Comparison of ENCODE assay signal across 8 mouse cellular contexts in the genomic region with DNA sequence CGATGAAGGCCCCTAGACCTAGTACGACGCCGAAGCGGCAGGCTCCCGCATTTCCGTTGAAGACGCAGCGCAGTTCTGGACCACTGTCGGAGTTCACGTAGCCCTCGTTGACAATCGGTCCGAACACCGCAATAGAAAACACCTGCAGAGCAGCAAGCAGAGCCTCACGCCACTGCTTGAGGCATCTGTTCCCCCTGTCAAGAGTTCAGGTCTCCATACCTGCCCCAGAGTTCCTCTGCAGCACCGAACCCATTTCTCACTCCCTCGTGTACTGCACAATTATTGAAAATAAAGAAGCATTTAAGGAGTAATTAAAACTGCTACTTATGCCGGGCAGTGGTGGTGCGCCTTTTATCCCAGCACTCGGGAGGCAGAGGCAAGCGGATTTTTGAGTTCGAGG. TPM values are rescaled to one million over a fixed set of nuclear protein-coding genes. Genes with fewer than 3 reads are reported as not detected.
DNase-seq lines count a peak whose midpoint lies in the region; ATAC-seq and TF ChIP-seq lines count a peak whose summit lies in the region.

No protein-coding gene starts in this region.

- peaks cover 1% of the 10 kb centered on the region; the same call in 1 of the 2 replicates for H3K36me3 ChIP-seq in embryonic facial prominence, embryonic 15.5 days
- 0 out of 2 replicates have a peak, but pooled peaks cover 4% of the 10 kb centered on the region for H3K36me3 ChIP-seq in intestine, embryonic 16.5 days (ENCODE audit: control insufficient read depth, insufficient read depth, low read length)
- peaks cover 7% of the 10 kb centered on the region for H3K36me3 ChIP-seq in neural tube, embryonic 15.5 days

- peak overlapping the region; percentile 56 for H3K4me2 ChIP-seq in embryonic facial prominence, embryonic 15.5 days (replicated peaks)
- H3K4me2 ChIP-seq in intestine, embryonic 16.5 days (ENCODE audit: low read depth, low read length): peak overlapping the region; percentile 51
- peak overlapping the region; percentile 64 for H3K4me2 ChIP-seq in neural tube, embryonic 15.5 days

- H3K27me3 ChIP-seq in embryonic facial prominence, embryonic 15.5 days: peaks cover 46% of the 10 kb centered on the region
- peaks cover 33% of the 10 kb centered on the region for H3K27me3 ChIP-seq in intestine, embryonic 16.5 days (replicated peaks; ENCODE audit: control insufficient read depth, insufficient read depth, low read length)
- H3K27me3 ChIP-seq in neural tube, embryonic 15.5 days (replicated peaks): peaks cover 19% of the 10 kb centered on the region

- DNase-seq in lung, adult 2 months: no peak
- DNase-seq in lung, postnatal 10 days: no peak
- DNase-seq in thymus, postnatal 25 days: no peak
- no peak for DNase-seq in adrenal gland, postnatal 10 days

- H3K4me1 ChIP-seq in lung, adult 2 months (ENCODE audit: control insufficient read depth, insufficient read depth, low read length): peaks cover 4% of the 10 kb centered on the region; the same call in 1 of the 2 replicates
- peaks cover 22% of the 10 kb centered on the region for H3K4me1 ChIP-seq in embryonic facial prominence, embryonic 15.5 days
- peaks cover 12% of the 10 kb centered on the region for H3K4me1 ChIP-seq in intestine, embryonic 16.5 days (ENCODE audit: control insufficient read depth, insufficient read depth, low read length)
- H3K4me1 ChIP-seq in neural tube, embryonic 15.5 days: peaks cover 48% of the 10 kb centered on the region

- H3K9ac ChIP-seq in embryonic facial prominence, embryonic 15.5 days: 0 out of 2 replicates have a peak overlapping the region, but pooled peaks have one; percentile 23
- peak overlapping the region; percentile 56 for H3K9ac ChIP-seq in intestine, embryonic 16.5 days (ENCODE audit: low read depth, low read length)
- H3K9ac ChIP-seq in neural tube, embryonic 15.5 days (replicated peaks): peak overlapping the region; percentile 35

- no peak overlapping the region for H3K27ac ChIP-seq in embryonic facial prominence, embryonic 15.5 days (replicated peaks)
- no peak overlapping the region for H3K27ac ChIP-seq in intestine, embryonic 16.5 days (ENCODE audit: low read length)
- no peak overlapping the region for H3K27ac ChIP-seq in neural tube, embryonic 15.5 days (replicated peaks)

- peak overlapping the region; percentile 31 for H3K4me3 ChIP-seq in lung, adult 2 months (replicated peaks; ENCODE audit: extremely low read depth, low read depth, low read length)
- peak overlapping the region; percentile 29 for H3K4me3 ChIP-seq in embryonic facial prominence, embryonic 15.5 days (replicated peaks)
- peak overlapping the region; percentile 37 for H3K4me3 ChIP-seq in intestine, embryonic 16.5 days (ENCODE audit: low read length)
- peak overlapping the region; percentile 70 for H3K4me3 ChIP-seq in neural tube, embryonic 15.5 days (replicated peaks)

- no peaks in the 10 kb centered on the region for H3K9me3 ChIP-seq in embryonic facial prominence, embryonic 15.5 days (replicated peaks)
- no peaks in the 10 kb centered on the region for H3K9me3 ChIP-seq in intestine, embryonic 16.5 days (ENCODE audit: control insufficient read depth, low read length)
- H3K9me3 ChIP-seq in neural tube, embryonic 15.5 days (replicated peaks): no peaks in the 10 kb centered on the region

- ATAC-seq in embryonic facial prominence, embryonic 15.5 days (ENCODE audit: insufficient number of reproducible peaks, low FRiP score, low TSS enrichment, low read depth): no peak
- peak; percentile 41 for ATAC-seq in intestine, embryonic 16.5 days
- no peak for ATAC-seq in neural tube, embryonic 15.5 days (ENCODE audit: low FRiP score)
- ATAC-seq in activated CD4-positive, CD25-positive, alpha-beta regulatory T cell, adult 4 months: no peak

- no peak for TF ChIP-seq POLR2A in lung, adult 2 months (IDR thresholded peaks at IDR 0.05; ENCODE audit: borderline replicate concordance, extremely low read depth, low read depth, low read length)

- no peak for TF ChIP-seq CTCF in lung, adult 2 months (IDR thresholded peaks at IDR 0.05; ENCODE audit: insufficient read depth, low read length)

- WGBS in lung, adult 2 months: 21% methylated on average over 23 of the region's 23 CpGs
- 17% methylated on average over 23 of the region's 23 CpGs for WGBS in embryonic facial prominence, embryonic 15.5 days
- WGBS in intestine, embryonic 16.5 days: 19% methylated on average over 23 of the region's 23 CpGs
- WGBS in neural tube, embryonic 15.5 days: 20% methylated on average over 23 of the region's 23 CpGs

RNA-seq across cellular contexts. Expression of a gene that starts 2.2 kb away (rescaled TPM):
- polyA plus RNA-seq in lung, adult 2 months (2012; rRNA removed): 0.46 and 0.62 TPM in 2 replicates
- 2.0 and 2.9 TPM in 2 replicates for polyA plus RNA-seq in embryonic facial prominence, embryonic 15.5 days (2015; fragmentation: Nextera tagmentation; extraction: Ambion mirVana)
- polyA plus RNA-seq in intestine, embryonic 16.5 days (2015; fragmentation: Nextera tagmentation; extraction: Ambion mirVana): 6.0 and 6.9 TPM in 2 replicates
- 214 and 242 TPM in 2 replicates for polyA plus RNA-seq in neural tube, embryonic 15.5 days (2015; fragmentation: Nextera tagmentation; extraction: Ambion mirVana)
- polyA plus RNA-seq in activated CD4-positive, CD25-positive, alpha-beta regulatory T cell, adult 4 months (2017; shearing (Covaris generic)): 1 to 10 TPM in 1 of 2 experiments, under 1 TPM in 1; 0.43 to 1.2 TPM
- total RNA-seq in adrenal gland, postnatal 10 days (2021): 10 to 100 TPM in 1 of 2 experiments, 1 to 10 TPM in 1; 5.8 to 11.7 TPM

RNA-seq across cellular contexts. Expression of a gene that starts 8.4 kb away (rescaled TPM):
- 13.7 and 20.3 TPM in 2 replicates for polyA plus RNA-seq in lung, adult 2 months (2012; rRNA removed)
- polyA plus RNA-seq in embryonic facial prominence, embryonic 15.5 days (2015; fragmentation: Nextera tagmentation; extraction: Ambion mirVana): 33.1 and 35.2 TPM in 2 replicates
- polyA plus RNA-seq in intestine, embryonic 16.5 days (2015; fragmentation: Nextera tagmentation; extraction: Ambion mirVana): 47.3 and 48.5 TPM in 2 replicates
- 36.5 and 37.9 TPM in 2 replicates for polyA plus RNA-seq in neural tube, embryonic 15.5 days (2015; fragmentation: Nextera tagmentation; extraction: Ambion mirVana)
- polyA plus RNA-seq in activated CD4-positive, CD25-positive, alpha-beta regulatory T cell, adult 4 months (2017; shearing (Covaris generic)): 10 to 100 TPM; 13.1 to 15.5 TPM
- total RNA-seq in adrenal gland, postnatal 10 days (2021): 10 to 100 TPM; 36.0 to 36.8 TPM

RNA-seq across cellular contexts. Expression of a gene that starts 8.4 kb away (rescaled TPM):
- polyA plus RNA-seq in lung, adult 2 months (2012; rRNA removed): 13.2 and 14.2 TPM in 2 replicates
- 3.8 and 5.8 TPM in 2 replicates for polyA plus RNA-seq in embryonic facial prominence, embryonic 15.5 days (2015; fragmentation: Nextera tagmentation; extraction: Ambion mirVana)
- 17.7 and 19.0 TPM in 2 replicates for polyA plus RNA-seq in intestine, embryonic 16.5 days (2015; fragmentation: Nextera tagmentation; extraction: Ambion mirVana)
- polyA plus RNA-seq in neural tube, embryonic 15.5 days (2015; fragmentation: Nextera tagmentation; extraction: Ambion mirVana): 1.9 and 3.9 TPM in 2 replicates
- 1 to 10 TPM; 1.4 to 1.5 TPM for polyA plus RNA-seq in activated CD4-positive, CD25-positive, alpha-beta regulatory T cell, adult 4 months (2017; shearing (Covaris generic))
- 1 to 10 TPM; 4.3 to 6.6 TPM for total RNA-seq in adrenal gland, postnatal 10 days (2021)

RNA-seq across cellular contexts. Expression of a gene that starts 18.1 kb away (rescaled TPM):
- polyA plus RNA-seq in lung, adult 2 months (2012; rRNA removed): 89.7 and 89.8 TPM in 2 replicates
- polyA plus RNA-seq in embryonic facial prominence, embryonic 15.5 days (2015; fragmentation: Nextera tagmentation; extraction: Ambion mirVana): 23.8 and 26.8 TPM in 2 replicates
- 11.0 and 15.4 TPM in 2 replicates for polyA plus RNA-seq in intestine, embryonic 16.5 days (2015; fragmentation: Nextera tagmentation; extraction: Ambion mirVana)
- 19.2 and 20.5 TPM in 2 replicates for polyA plus RNA-seq in neural tube, embryonic 15.5 days (2015; fragmentation: Nextera tagmentation; extraction: Ambion mirVana)
- polyA plus RNA-seq in activated CD4-positive, CD25-positive, alpha-beta regulatory T cell, adult 4 months (2017; shearing (Covaris generic)): 1 to 10 TPM; 4.5 to 4.6 TPM
- total RNA-seq in adrenal gland, postnatal 10 days (2021): 10 to 100 TPM; 38.9 to 42.2 TPM

RNA-seq across cellular contexts. Expression of a gene that starts 19.9 kb away (rescaled TPM):
- polyA plus RNA-seq in lung, adult 2 months (2012; rRNA removed): 45.4 and 60.7 TPM in 2 replicates
- 61.3 and 63.4 TPM in 2 replicates for polyA plus RNA-seq in embryonic facial prominence, embryonic 15.5 days (2015; fragmentation: Nextera tagmentation; extraction: Ambion mirVana)
- polyA plus RNA-seq in intestine, embryonic 16.5 days (2015; fragmentation: Nextera tagmentation; extraction: Ambion mirVana): 63.5 and 68.4 TPM in 2 replicates
- 55.6 and 66.5 TPM in 2 replicates for polyA plus RNA-seq in neural tube, embryonic 15.5 days (2015; fragmentation: Nextera tagmentation; extraction: Ambion mirVana)
- polyA plus RNA-seq in activated CD4-positive, CD25-positive, alpha-beta regulatory T cell, adult 4 months (2017; shearing (Covaris generic)): 10 to 100 TPM; 23.6 to 46.2 TPM
- 10 to 100 TPM; 39.1 to 39.9 TPM for total RNA-seq in adrenal gland, postnatal 10 days (2021)

Comparison
In these comparisons a context has a peak if more than half of its experiments do, and no peak if none do; other contexts are left out.
1. RNA of a gene that starts 2.2 kb away (polyA plus RNA-seq): 214 to 242 TPM in neural tube, embryonic 15.5 days; 6.0 to 6.9 TPM in intestine, embryonic 16.5 days, 2.0 to 2.9 TPM in embryonic facial prominence, embryonic 15.5 days, 0.43 to 1.2 TPM in activated CD4-positive, CD25-positive, alpha-beta regulatory T cell, adult 4 months and 0.46 to 0.62 TPM in lung, adult 2 months; every median in the first group is over 10 times any median in the second.
2. Peak in every context shown above with its lines, with median percentiles within 50 percentile points of each other: H3K4me3 ChIP-seq, H3K4me2 ChIP-seq and H3K9ac ChIP-seq.